Mouse (Mus musculus): ENCODE results near the gene Gm42674. TPM values are rescaled to one million over a fixed set of nuclear protein-coding genes. Genes with fewer than 3 reads are reported as not detected.

The Gm42674 gene
- polyA plus RNA-seq, 1 experiment from 2014 or later, result not detected

DNA sequence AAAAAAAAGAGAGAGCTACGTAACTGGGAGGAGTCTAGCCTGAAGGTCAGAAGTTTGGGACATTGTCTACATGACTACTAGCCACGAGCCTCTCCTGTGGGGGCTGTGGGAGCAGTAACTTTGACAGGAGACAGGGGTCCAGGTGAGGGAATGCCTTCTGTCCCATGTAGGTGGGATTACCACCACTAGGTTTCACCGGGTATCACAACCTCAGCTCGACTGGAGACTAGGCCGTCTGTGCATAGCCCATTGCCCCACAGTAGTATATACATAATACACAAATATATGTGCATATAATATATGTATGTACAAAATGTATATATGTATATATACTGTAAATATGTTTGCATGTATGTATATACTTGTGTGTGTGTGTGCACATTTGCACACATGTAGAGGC, 20.6 kb upstream of the Gm42674 start:
- H3K4me1 ChIP-seq (replicated peaks; ENCODE audit: control insufficient read depth, insufficient read depth, low read length), result no peaks in the 10 kb centered on the region
- DNase-seq (ENCODE audit: low spot score) (peak; percentile 17), ATAC-seq (replicated peaks; ENCODE audit: low FRiP score) (no peak)
- WGBS, result 90% methylated on average over 5 of the region's 5 CpGs
- no peak overlapping the region for H3K9ac ChIP-seq (ENCODE audit: low read length)
- H3K27ac ChIP-seq (ENCODE audit: low read depth, low read length), result no peak overlapping the region
- no peak overlapping the region for H3K4me3 ChIP-seq (ENCODE audit: low read depth, low read length)
- no peak overlapping the region for H3K4me2 ChIP-seq (ENCODE audit: low read depth, low read length, severe bottlenecking)
- H3K9me3 ChIP-seq (ENCODE audit: control insufficient read depth, low read length), result no peaks in the 10 kb centered on the region
- H3K27me3 ChIP-seq (ENCODE audit: control insufficient read depth, insufficient read depth, low read length), result no peaks in the 10 kb centered on the region
- no peaks in the 10 kb centered on the region for H3K36me3 ChIP-seq (ENCODE audit: control insufficient read depth, insufficient read depth, low read length)

DNA sequence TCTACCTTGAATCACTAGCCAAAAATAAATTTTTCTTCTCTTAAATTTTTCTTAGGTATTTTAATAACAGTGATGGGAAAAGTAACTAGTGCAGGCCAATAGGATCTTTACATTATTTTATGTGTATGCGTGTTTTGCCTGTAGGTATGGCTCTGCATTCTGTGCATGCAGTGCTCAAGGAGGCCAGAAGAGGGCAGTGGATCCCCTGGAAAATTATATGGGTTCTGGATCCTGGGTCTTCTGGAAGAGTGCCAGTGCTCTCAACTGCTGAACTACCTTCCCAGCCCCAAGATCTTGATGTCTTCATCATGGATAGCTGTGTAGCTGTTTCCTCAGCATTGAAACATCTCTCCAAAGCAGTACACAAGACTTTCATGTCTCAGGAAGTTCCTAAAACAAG, 19.5 kb upstream of the Gm42674 start:
- DNase-seq (ENCODE audit: low spot score) (peak; percentile 46), ATAC-seq (replicated peaks; ENCODE audit: low FRiP score) (no peak)
- Histone ChIP-seq H3K4me2 (ENCODE audit: low read depth, low read length, severe bottlenecking) (no peak overlapping the region), H3K9ac (ENCODE audit: low read length) (no peak overlapping the region), H3K4me1 (replicated peaks; ENCODE audit: control insufficient read depth, insufficient read depth, low read length) (no peaks in the 10 kb centered on the region), H3K27ac (ENCODE audit: low read depth, low read length) (no peak overlapping the region), H3K4me3 (ENCODE audit: low read depth, low read length) (no peak overlapping the region), H3K36me3 (ENCODE audit: control insufficient read depth, insufficient read depth, low read length) (no peaks in the 10 kb centered on the region), H3K9me3 (ENCODE audit: control insufficient read depth, low read length) (no peaks in the 10 kb centered on the region), H3K27me3 (ENCODE audit: control insufficient read depth, insufficient read depth, low read length) (no peaks in the 10 kb centered on the region)
- 90% methylated on average over 1 of the region's 1 CpGs for WGBS

DNA sequence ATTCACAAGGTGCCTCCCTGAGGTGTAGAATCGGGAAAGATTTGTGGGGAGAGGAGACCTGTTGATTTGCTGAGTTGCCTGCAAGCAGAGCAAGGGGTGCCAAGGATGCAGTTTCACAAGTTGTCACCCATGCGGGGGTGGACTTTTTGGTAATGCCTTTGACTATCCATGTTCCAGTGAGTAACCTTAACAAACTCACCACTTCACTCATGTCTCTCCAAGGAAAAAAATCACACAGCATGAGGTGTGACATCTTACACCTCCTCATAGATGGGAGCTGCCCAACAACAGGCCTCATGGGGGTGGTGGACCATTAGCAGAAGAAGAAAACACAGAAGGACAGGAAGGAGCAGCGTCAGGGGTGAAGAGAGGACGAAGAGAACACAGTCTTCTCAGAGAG, 19.1 kb upstream of the Gm42674 start:
- Histone ChIP-seq H3K36me3 (ENCODE audit: control insufficient read depth, insufficient read depth, low read length) (no peaks in the 10 kb centered on the region), H3K4me3 (ENCODE audit: low read depth, low read length) (no peak overlapping the region), H3K27ac (ENCODE audit: low read depth, low read length) (no peak overlapping the region), H3K27me3 (ENCODE audit: control insufficient read depth, insufficient read depth, low read length) (no peaks in the 10 kb centered on the region), H3K4me2 (ENCODE audit: low read depth, low read length, severe bottlenecking) (no peak overlapping the region), H3K9ac (ENCODE audit: low read length) (no peak overlapping the region), H3K4me1 (replicated peaks; ENCODE audit: control insufficient read depth, insufficient read depth, low read length) (no peaks in the 10 kb centered on the region), H3K9me3 (ENCODE audit: control insufficient read depth, low read length) (no peaks in the 10 kb centered on the region)
- WGBS, result 84% methylated on average over 4 of the region's 4 CpGs
- no peak for ATAC-seq (replicated peaks; ENCODE audit: low FRiP score)
- DNase-seq (ENCODE audit: low spot score), result peak; percentile 30

DNA sequence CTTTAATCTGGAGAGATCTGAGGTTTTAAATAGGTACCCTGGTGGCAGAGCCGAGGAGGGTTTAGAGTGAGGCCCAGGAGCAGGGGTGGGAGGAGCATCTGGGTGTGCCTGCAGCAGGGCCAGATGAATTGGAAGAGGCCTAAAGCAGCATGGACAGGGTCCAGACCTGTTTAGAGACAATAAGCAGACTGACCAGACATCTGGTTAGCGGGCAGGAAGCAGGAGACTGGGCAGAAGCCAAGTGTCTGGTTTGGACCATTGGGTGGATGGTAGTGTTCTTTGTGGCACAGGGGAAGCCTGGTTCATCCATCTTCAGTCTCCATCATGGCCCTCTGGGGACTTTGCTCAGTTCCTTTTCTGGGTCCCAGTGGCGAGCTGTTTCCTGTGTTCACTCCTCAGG, 17.8 kb upstream of the Gm42674 start:
- no peak overlapping the region for H3K4me3 ChIP-seq (ENCODE audit: low read depth, low read length)
- no peak overlapping the region for H3K4me2 ChIP-seq (ENCODE audit: low read depth, low read length, severe bottlenecking)
- no peaks in the 10 kb centered on the region for H3K9me3 ChIP-seq (ENCODE audit: control insufficient read depth, low read length)
- ATAC-seq (replicated peaks; ENCODE audit: low FRiP score), result no peak
- no peak overlapping the region for H3K27ac ChIP-seq (ENCODE audit: low read depth, low read length)
- DNase-seq (ENCODE audit: low spot score), result no peak
- H3K4me1 ChIP-seq (replicated peaks; ENCODE audit: control insufficient read depth, insufficient read depth, low read length), result no peaks in the 10 kb centered on the region
- no peaks in the 10 kb centered on the region for H3K36me3 ChIP-seq (ENCODE audit: control insufficient read depth, insufficient read depth, low read length)
- 72% methylated on average over 3 of the region's 3 CpGs for WGBS
- no peaks in the 10 kb centered on the region for H3K27me3 ChIP-seq (ENCODE audit: control insufficient read depth, insufficient read depth, low read length)
- H3K9ac ChIP-seq (ENCODE audit: low read length), result no peak overlapping the region

DNA sequence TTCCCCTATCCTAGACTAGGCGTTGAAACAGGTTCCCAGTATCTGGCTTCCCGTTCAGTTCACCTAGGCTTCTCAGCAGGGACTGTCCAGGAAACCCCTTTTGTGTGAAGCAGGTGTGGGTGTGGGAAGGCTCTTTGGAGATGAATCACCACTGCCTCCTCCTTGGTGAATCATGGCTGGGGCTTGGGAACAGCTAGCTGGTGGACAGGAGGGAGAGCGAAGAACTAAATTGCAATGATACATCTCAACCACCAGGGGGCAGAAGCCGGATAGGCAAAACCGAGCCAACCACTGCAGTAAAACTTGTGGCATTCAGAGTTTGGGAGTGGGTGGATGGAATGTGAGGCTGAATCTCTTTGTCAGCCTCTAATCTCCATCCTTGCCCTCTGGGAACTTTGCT, 16.1 kb upstream of the Gm42674 start:
- H3K27ac ChIP-seq (ENCODE audit: low read depth, low read length), result no peak overlapping the region
- no peaks in the 10 kb centered on the region for H3K36me3 ChIP-seq (ENCODE audit: control insufficient read depth, insufficient read depth, low read length)
- DNase-seq (ENCODE audit: low spot score) (peak; percentile 70), ATAC-seq (replicated peaks; ENCODE audit: low FRiP score) (peak; percentile 64)
- no peak overlapping the region for H3K4me3 ChIP-seq (ENCODE audit: low read depth, low read length)
- no peak overlapping the region for H3K9ac ChIP-seq (ENCODE audit: low read length)
- H3K27me3 ChIP-seq (ENCODE audit: control insufficient read depth, insufficient read depth, low read length), result no peaks in the 10 kb centered on the region
- WGBS, result 34% methylated on average over 5 of the region's 5 CpGs
- no peaks in the 10 kb centered on the region for H3K9me3 ChIP-seq (ENCODE audit: control insufficient read depth, low read length)
- no peak overlapping the region for H3K4me2 ChIP-seq (ENCODE audit: low read depth, low read length, severe bottlenecking)
- no peaks in the 10 kb centered on the region for H3K4me1 ChIP-seq (replicated peaks; ENCODE audit: control insufficient read depth, insufficient read depth, low read length)

DNA sequence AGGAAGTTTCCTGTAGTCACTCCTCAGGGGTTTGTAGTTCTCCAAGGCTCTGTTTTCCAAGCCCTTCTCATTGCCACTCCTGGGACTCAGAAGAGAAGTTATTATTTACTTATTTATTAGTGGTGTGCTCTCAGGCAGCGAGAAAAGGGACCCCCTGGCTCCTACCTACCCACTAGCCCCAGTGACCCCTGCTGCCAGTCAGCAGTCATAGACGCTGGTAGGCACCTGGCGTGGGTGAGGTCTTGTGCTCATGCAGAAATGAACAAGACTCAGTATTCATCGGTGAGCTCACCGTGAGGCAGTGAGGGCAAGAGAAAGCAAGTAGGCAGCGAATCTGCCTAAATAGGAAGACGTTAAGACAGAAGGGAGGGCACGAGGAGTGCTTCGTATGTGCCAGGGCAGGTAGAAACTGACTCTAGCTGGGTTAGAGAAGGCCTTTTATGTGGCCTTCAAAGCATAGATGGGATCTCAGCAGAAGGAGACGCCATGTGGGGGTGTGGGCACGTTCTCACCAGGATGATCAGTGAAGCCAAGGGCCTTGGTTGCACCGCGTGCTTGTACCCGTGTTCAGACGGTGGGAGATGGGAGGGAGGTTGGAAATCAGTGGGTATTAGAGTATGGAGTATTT, 15.6 kb upstream of the Gm42674 start:
- Histone ChIP-seq H3K4me3 (ENCODE audit: low read depth, low read length) (no peak overlapping the region), H3K4me1 (replicated peaks; ENCODE audit: control insufficient read depth, insufficient read depth, low read length) (no peaks in the 10 kb centered on the region), H3K9me3 (ENCODE audit: control insufficient read depth, low read length) (no peaks in the 10 kb centered on the region), H3K36me3 (ENCODE audit: control insufficient read depth, insufficient read depth, low read length) (no peaks in the 10 kb centered on the region), H3K27ac (ENCODE audit: low read depth, low read length) (no peak overlapping the region), H3K4me2 (ENCODE audit: low read depth, low read length, severe bottlenecking) (no peak overlapping the region), H3K9ac (ENCODE audit: low read length) (no peak overlapping the region), H3K27me3 (ENCODE audit: control insufficient read depth, insufficient read depth, low read length) (no peaks in the 10 kb centered on the region)
- DNase-seq (ENCODE audit: low spot score) (peak; percentile 45), ATAC-seq (replicated peaks; ENCODE audit: low FRiP score) (no peak)
- WGBS, result 82% methylated on average over 15 of the region's 15 CpGs

DNA sequence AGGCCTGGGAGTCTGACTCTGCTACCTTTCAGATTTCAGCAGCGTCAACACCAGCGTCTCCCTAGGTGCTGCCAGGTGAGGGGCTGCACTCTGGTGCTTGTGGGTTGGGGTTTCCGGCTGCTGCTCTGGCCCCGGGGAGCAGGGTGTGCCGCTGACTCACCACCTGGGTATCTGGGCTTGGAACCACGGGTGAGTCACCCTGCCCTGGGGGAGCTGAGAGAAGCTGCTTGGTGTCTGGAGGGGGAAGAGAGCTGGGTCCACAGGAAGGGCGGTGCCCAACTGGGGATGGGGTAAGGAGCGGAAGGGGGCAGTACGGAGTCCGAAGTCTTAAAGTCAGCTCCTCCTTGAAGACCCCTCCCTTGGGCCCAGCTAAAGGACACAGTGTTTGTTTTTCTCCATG, 14.8 kb upstream of the Gm42674 start:
- Histone ChIP-seq H3K9me3 (ENCODE audit: control insufficient read depth, low read length) (no peaks in the 10 kb centered on the region), H3K4me3 (ENCODE audit: low read depth, low read length) (no peak overlapping the region), H3K9ac (ENCODE audit: low read length) (no peak overlapping the region), H3K27ac (ENCODE audit: low read depth, low read length) (no peak overlapping the region), H3K36me3 (ENCODE audit: control insufficient read depth, insufficient read depth, low read length) (no peaks in the 10 kb centered on the region), H3K27me3 (ENCODE audit: control insufficient read depth, insufficient read depth, low read length) (no peaks in the 10 kb centered on the region), H3K4me2 (ENCODE audit: low read depth, low read length, severe bottlenecking) (no peak overlapping the region), H3K4me1 (replicated peaks; ENCODE audit: control insufficient read depth, insufficient read depth, low read length) (no peaks in the 10 kb centered on the region)
- peak; percentile 51 for DNase-seq (ENCODE audit: low spot score)
- 69% methylated on average over 10 of the region's 10 CpGs for WGBS
- ATAC-seq (replicated peaks; ENCODE audit: low FRiP score), result no peak

DNA sequence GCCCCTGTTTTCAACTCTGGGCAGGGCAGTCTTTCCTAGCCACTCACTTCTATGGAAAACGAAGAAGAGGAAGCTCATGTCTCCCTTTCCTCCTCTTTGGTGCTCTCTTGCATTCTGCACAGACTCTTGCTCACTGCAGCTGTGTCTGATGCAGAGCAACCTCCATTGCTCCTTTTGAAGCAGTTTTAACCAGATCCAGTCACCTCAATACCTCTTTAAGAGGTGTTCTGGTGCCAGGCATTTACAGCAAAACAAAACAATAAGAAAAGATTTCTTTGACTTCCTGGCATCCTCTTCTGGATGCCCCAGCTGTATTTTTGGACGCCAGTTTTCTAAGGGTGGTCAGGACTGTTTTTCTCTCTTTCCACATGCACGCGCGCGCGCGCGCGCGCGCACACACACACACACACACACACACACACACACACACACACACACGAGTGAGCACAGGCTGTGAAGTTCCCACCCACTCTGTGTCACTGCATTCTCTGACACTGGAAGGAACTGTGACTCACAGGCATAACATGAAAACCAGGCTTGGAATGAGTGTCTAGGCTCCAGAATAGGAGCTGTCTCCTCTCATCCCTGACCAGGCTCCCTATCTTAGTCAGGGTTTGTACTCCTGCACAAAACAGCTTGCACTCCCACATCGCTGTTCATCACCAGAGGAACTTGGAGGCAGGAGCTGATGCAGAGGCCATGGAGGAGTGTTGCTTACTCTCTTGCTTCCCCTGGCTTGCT, 14.2 kb upstream of the Gm42674 start:
- H3K36me3 ChIP-seq (ENCODE audit: control insufficient read depth, insufficient read depth, low read length), result no peaks in the 10 kb centered on the region
- H3K27ac ChIP-seq (ENCODE audit: low read depth, low read length), result no peak overlapping the region
- H3K27me3 ChIP-seq (ENCODE audit: control insufficient read depth, insufficient read depth, low read length), result no peaks in the 10 kb centered on the region
- H3K9me3 ChIP-seq (ENCODE audit: control insufficient read depth, low read length), result no peaks in the 10 kb centered on the region
- H3K4me3 ChIP-seq (ENCODE audit: low read depth, low read length), result no peak overlapping the region
- no peaks in the 10 kb centered on the region for H3K4me1 ChIP-seq (replicated peaks; ENCODE audit: control insufficient read depth, insufficient read depth, low read length)
- DNase-seq (ENCODE audit: low spot score), result peak; percentile 44
- 92% methylated on average over 14 of the region's 14 CpGs for WGBS
- ATAC-seq (replicated peaks; ENCODE audit: low FRiP score), result no peak
- H3K4me2 ChIP-seq (ENCODE audit: low read depth, low read length, severe bottlenecking), result no peak overlapping the region
- no peak overlapping the region for H3K9ac ChIP-seq (ENCODE audit: low read length)

DNA sequence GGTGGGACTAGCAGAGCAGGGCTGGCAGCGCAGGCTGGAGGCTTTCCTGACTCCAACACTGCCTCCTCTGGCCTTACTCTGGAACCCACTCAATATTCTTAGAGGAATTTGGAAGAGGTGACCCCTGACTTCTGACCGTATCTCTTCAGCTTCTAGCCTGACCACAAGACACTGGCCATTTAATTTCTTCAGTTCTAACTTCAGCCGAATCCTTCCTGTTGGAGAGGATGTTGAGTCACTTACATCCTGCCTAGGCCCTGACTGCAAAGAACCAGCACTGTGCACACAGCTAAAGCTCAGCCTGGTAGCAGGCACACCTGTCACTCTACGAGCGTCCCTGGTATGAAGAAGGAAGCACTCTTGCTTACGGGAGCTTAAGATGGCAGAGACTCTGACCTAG, 12.3 kb upstream of the Gm42674 start:
- H3K9ac ChIP-seq (ENCODE audit: low read length), result no peak overlapping the region
- DNase-seq (ENCODE audit: low spot score) (no peak), ATAC-seq (replicated peaks; ENCODE audit: low FRiP score) (no peak)
- H3K4me3 ChIP-seq (ENCODE audit: low read depth, low read length), result no peak overlapping the region
- no peaks in the 10 kb centered on the region for H3K36me3 ChIP-seq (ENCODE audit: control insufficient read depth, insufficient read depth, low read length)
- 86% methylated on average over 6 of the region's 6 CpGs for WGBS
- H3K27me3 ChIP-seq (ENCODE audit: control insufficient read depth, insufficient read depth, low read length), result no peaks in the 10 kb centered on the region
- no peaks in the 10 kb centered on the region for H3K9me3 ChIP-seq (ENCODE audit: control insufficient read depth, low read length)
- H3K27ac ChIP-seq (ENCODE audit: low read depth, low read length), result no peak overlapping the region
- H3K4me2 ChIP-seq (ENCODE audit: low read depth, low read length, severe bottlenecking), result no peak overlapping the region
- no peaks in the 10 kb centered on the region for H3K4me1 ChIP-seq (replicated peaks; ENCODE audit: control insufficient read depth, insufficient read depth, low read length)

Measured in forebrain, embryonic 11.5 days (tissue).